Mouse (Mus musculus) midbrain, embryonic 14.5 days (tissue): ENCODE measurements around the gene Ergic1. TPM values are rescaled to one million over a fixed set of nuclear protein-coding genes. Genes with fewer than 3 reads are reported as not detected.
A peak's percentile ranks its signal among the peaks of the same experiment; 100 is the strongest.

Source experiments
- ATAC-seq: fragments of 200-750 bp; cut with Nextera tagmentation; 2 replicates; pipeline ENCODE4 v1.8.0; 2017; ENCODE audit warnings: moderate number of reproducible peaks, moderate library complexity; ENCODE audit not compliant: low FRiP score, low TSS enrichment
- DNase-seq: peaks from one replicate; pipeline ENCODE4 v3.0.0-alpha.2; 2015
- H3K27ac ChIP-seq: fragments of 300-500 bp; sonication (generic); replicated peaks from 2 replicates; pipeline ENCODE4 v1.5.1; 2014; ENCODE audit warnings: mild to moderate bottlenecking, low read depth, low read length, moderate library complexity
- H3K27me3 ChIP-seq: fragments of 300-500 bp; sonication (generic); 2 replicates; pipeline ENCODE4 v1.6.1; 2014; ENCODE audit warnings: low read length, control low read depth, mixed read lengths; ENCODE audit not compliant: control insufficient read depth, insufficient read depth
- H3K36me3 ChIP-seq: fragments of 300-500 bp; sonication (generic); 2 replicates; pipeline ENCODE4 v1.6.1; 2014; ENCODE audit warnings: low read length, control low read depth; ENCODE audit not compliant: control insufficient read depth, insufficient read depth
- H3K4me1 ChIP-seq: fragments of 300-500 bp; sonication (generic); 2 replicates; pipeline ENCODE4 v1.6.1; 2014; ENCODE audit warnings: mild to moderate bottlenecking, antibody characterized with exemption, low read length, control low read depth; ENCODE audit not compliant: control insufficient read depth, insufficient read depth
- H3K4me2 ChIP-seq: fragments of 300-500 bp; sonication (generic); 2 replicates; pipeline ENCODE4 v1.6.1; 2014; ENCODE audit warnings: mild to moderate bottlenecking, low read length, moderate library complexity
- H3K4me3 ChIP-seq: fragments of 300-500 bp; sonication (generic); replicated peaks from 2 replicates; pipeline ENCODE4 v1.5.1; 2014; ENCODE audit warnings: low read depth, low read length
- H3K9ac ChIP-seq: fragments of 300-500 bp; sonication (generic); replicated peaks from 2 replicates; pipeline ENCODE4 v1.6.1; 2014; ENCODE audit warnings: mild to moderate bottlenecking, low read length, moderate library complexity
- H3K9me3 ChIP-seq: fragments of 300-500 bp; sonication (generic); 2 replicates; pipeline ENCODE4 v1.6.1; 2016; ENCODE audit warnings: low read length, control low read depth, mixed read lengths; ENCODE audit not compliant: control insufficient read depth
- WGBS: fragments of 180-500 bp; shearing (Covaris S2); extraction: QIAGEN DNeasy Blood & Tissue Kit; methylation state at CpG from one replicate; pipeline ENCODE4 v1.1.7; 2014; 5-methylcytosine and 5-hydroxymethylcytosine counted together
- polyA plus RNA-seq: library from polyadenylated mRNA; unstranded; fragments of >200 nt; fragmentation: Nextera tagmentation; extraction: Ambion mirVana; gene quantifications from 2 replicates; pipeline ENCODE4 v1.2.1, GENCODE M21; 2014

Gene Ergic1
- polyA plus RNA-seq, 1 experiment from 2014 or later = 117 TPM

DNA sequence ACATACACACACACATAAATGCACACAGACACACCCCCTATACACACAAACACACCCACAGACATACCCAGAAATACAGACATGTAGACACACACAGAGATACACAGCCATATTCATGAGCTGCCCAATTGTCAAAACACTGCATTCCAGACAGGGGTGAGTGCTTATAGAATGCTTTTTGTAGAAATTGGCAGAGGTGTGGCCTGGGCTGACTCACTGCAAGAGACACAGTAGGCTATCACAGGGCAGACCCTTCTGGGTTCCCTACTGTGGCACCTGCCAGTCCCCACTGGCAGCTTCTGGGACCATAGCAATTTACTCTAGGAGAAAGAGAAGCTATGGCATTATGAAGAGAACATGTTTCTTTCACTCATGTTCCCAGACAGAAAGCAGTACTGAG, 37.0 kb upstream of the Ergic1 start:
- Histone ChIP-seq H3K4me2 (no peak overlapping the region), H3K27ac (no peak overlapping the region), H3K27me3 (no peaks in the 10 kb centered on the region), H3K36me3 (no peaks in the 10 kb centered on the region), H3K9ac (no peak overlapping the region), H3K9me3 (no peaks in the 10 kb centered on the region), H3K4me1 (no peaks in the 10 kb centered on the region), H3K4me3 (no peak overlapping the region)
- no peak for DNase-seq
- no peak for ATAC-seq

DNA sequence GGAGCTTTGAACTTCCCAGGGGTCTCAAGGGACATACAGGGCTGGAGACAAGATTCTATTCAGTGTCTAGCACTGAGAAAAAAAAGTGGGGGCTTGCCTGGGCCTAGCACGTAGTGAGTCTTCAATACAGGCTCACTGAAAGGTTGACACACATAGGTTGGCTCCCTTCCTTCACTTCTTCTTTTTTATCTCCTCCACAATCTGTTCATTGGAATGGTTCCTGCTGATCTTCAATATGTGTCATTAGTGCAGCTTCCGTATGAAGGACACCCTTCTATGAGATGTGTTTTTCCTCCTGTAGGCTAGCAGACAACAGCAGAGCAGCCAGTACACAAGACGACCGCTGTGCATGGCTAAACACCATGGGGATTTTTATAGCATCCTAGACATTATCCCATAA, 36.5 kb upstream of the Ergic1 start:
- H3K36me3 ChIP-seq = no peaks in the 10 kb centered on the region
- H3K27ac ChIP-seq = no peak overlapping the region
- no peak overlapping the region for H3K4me2 ChIP-seq
- WGBS = 85% methylated on average over 4 of the region's 4 CpGs
- no peaks in the 10 kb centered on the region for H3K4me1 ChIP-seq
- no peak overlapping the region for H3K9ac ChIP-seq
- H3K4me3 ChIP-seq = no peak overlapping the region
- H3K27me3 ChIP-seq = no peaks in the 10 kb centered on the region
- ATAC-seq (no peak), DNase-seq (no peak)
- H3K9me3 ChIP-seq = no peaks in the 10 kb centered on the region

DNA sequence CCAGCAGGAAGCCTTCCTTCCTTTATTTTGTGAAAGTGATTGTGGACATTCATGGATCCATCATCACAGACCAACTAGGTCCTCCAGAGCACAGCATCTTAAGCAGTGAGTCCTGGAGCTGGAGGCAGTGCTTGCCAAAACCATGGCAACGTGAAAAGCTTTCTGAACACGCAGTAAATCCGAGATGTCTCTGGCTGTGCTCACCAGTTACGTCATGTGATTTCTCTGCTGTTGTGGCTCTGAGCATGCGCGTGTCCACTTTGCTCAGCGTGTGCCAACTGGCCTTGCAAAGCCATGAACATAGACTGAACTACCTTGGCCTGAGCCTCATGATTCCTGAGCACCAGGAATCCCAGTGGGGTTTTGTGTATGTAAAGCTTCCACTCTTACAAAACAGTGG, 36.0 kb upstream of the Ergic1 start:
- Histone ChIP-seq H3K36me3 (no peaks in the 10 kb centered on the region), H3K4me1 (no peaks in the 10 kb centered on the region), H3K4me3 (no peak overlapping the region), H3K9me3 (no peaks in the 10 kb centered on the region), H3K9ac (no peak overlapping the region), H3K27me3 (no peaks in the 10 kb centered on the region), H3K4me2 (no peak overlapping the region), H3K27ac (no peak overlapping the region)
- ATAC-seq = no peak
- WGBS = 66% methylated on average over 7 of the region's 7 CpGs
- peak; percentile 44 for DNase-seq

DNA sequence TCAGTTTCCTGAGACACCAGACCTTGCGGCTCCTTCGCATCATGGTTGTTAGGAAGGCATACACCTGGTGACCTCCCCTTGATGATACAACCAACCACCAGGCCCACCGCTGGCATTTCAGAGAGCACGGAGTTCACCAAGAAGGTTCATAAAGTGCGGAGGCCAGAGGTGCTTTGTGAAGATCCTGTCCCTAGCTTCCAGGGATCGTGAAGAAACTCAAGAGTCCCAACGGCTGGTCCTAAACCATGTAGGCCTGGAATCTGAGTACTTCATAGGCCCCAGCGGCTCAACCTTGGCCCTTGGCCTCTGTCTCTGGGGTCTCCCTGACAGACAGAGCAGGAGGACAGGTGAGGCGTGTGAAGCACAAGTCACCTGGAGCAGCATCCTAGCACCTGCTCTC, 34.0 kb upstream of the Ergic1 start:
- Histone ChIP-seq H3K27ac (no peak overlapping the region), H3K9me3 (no peaks in the 10 kb centered on the region), H3K4me3 (no peak overlapping the region), H3K4me2 (no peak overlapping the region), H3K27me3 (no peaks in the 10 kb centered on the region), H3K9ac (no peak overlapping the region), H3K4me1 (no peaks in the 10 kb centered on the region), H3K36me3 (no peaks in the 10 kb centered on the region)
- ATAC-seq = no peak
- WGBS = 98% methylated on average over 9 of the region's 9 CpGs
- DNase-seq = no peak

DNA sequence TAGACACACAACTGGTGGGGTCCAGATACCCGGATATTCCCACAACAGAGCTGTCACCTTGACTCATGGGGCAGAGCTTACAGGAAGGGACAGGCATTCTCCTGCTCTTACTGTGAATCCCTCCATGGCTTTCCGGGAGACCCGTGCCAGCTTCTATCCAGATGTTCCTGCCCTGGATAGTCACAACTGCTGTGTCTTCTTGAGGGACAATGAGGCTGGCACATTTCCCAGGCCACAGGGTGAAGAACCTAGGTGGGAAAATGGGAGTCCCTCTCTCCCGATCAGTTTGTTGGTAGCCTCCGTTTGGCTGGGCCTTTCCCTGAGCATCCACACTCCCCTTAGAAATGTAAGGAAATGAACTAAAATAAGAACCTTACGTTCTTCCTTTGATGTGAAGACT, 32.5 kb upstream of the Ergic1 start:
- no peak overlapping the region for H3K9ac ChIP-seq
- no peak for ATAC-seq

DNA sequence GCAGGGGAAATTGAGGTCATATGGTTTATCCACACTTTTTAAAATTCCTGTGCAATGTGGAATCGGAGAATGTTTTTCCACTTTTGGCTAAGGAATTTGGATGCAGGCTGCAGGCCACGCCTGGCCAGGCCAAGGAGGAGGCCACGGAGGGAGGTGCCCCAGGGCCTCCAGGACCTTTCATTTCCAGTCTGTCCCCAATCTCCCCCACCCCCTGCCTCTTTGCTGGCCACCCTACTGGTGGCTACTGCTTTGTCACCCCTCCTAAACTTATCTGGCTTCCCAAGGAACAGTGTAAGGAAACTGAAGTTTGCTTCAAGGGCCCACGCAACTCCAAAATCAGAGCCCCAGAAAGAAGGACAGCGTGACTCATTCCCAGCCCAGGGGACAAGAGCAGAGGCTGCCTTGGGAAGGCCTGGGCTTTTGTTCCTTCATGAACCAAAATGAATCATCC, 31.5 kb upstream of the Ergic1 start:
- no peaks in the 10 kb centered on the region for H3K9me3 ChIP-seq
- H3K27me3 ChIP-seq = no peaks in the 10 kb centered on the region
- no peaks in the 10 kb centered on the region for H3K36me3 ChIP-seq
- H3K4me2 ChIP-seq = no peak overlapping the region
- H3K9ac ChIP-seq = no peak overlapping the region
- DNase-seq (no peak), ATAC-seq (no peak)
- 84% methylated on average over 5 of the region's 5 CpGs for WGBS
- no peak overlapping the region for H3K4me3 ChIP-seq
- H3K4me1 ChIP-seq = no peaks in the 10 kb centered on the region
- H3K27ac ChIP-seq = no peak overlapping the region

More for the DNA sequence above, 32.5 kb upstream of the Ergic1 start:
- no peak for DNase-seq
- 85% methylated on average over 6 of the region's 6 CpGs for WGBS
- H3K36me3 ChIP-seq = no peaks in the 10 kb centered on the region
- no peaks in the 10 kb centered on the region for H3K4me1 ChIP-seq
- H3K27me3 ChIP-seq = no peaks in the 10 kb centered on the region
- no peak overlapping the region for H3K4me2 ChIP-seq
- no peak overlapping the region for H3K4me3 ChIP-seq
- H3K9me3 ChIP-seq = no peaks in the 10 kb centered on the region
- H3K27ac ChIP-seq = no peak overlapping the region

DNA sequence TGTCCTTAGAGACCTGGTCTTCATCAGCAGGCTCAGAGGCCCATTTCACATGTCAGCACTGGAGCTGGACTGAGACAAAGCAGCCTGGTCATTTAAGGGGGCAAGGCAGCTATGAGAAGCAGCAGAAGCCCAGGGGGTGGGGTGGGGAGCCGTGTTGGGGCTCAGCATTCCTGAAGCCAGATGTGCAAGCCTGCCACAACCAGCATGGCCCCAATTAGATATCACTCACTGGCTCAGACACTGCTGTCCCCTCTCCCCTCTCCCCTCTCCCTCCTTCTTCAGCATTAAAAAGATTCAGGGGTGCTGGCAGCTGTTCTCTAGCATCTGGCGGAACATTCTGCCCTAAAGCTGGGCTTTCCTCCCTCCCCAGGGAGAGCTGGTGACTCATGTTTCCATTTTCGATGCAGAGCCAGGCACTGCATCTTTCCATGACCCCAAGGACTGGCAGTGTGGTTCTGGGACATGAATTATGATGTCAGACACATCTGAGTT, 30.7 kb upstream of the Ergic1 start:
- ATAC-seq (no peak), DNase-seq (no peak)
- Histone ChIP-seq H3K4me2 (no peak overlapping the region), H3K9me3 (no peaks in the 10 kb centered on the region), H3K4me3 (no peak overlapping the region), H3K9ac (no peak overlapping the region), H3K27me3 (no peaks in the 10 kb centered on the region), H3K4me1 (no peaks in the 10 kb centered on the region), H3K36me3 (no peaks in the 10 kb centered on the region), H3K27ac (no peak overlapping the region)
- 52% methylated on average over 3 of the region's 3 CpGs for WGBS

DNA sequence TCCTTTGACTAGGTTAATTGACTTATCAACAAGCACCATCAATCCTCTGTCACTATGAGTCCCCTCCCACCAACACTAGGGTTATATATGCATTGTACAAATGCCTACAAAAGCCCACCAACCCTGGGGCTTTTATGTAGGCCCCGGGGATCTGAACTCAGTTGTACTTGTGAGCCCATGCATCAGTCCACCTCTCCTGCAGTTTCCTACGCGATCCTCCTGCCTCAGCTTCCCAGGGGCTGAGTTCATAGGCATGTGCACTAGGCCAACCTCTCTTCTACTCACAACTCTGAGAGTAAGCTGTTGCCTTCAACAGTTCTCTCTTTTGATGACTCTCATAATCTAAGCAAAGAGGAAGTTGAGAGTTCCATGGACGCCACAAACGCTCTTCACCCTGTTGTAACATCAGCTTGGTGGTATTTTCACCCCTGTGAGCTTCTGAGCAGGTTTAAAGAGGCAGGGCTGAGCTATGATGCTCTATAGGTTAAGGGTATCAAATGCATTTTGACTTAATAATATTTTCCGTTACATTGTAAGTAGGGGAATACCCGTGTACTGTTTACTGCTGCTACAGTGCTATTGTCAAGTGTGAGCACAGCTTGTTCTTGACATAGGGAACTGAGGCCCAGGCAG, 29.8 kb upstream of the Ergic1 start:
- no peaks in the 10 kb centered on the region for H3K27me3 ChIP-seq
- no peaks in the 10 kb centered on the region for H3K4me1 ChIP-seq
- ATAC-seq (no peak), DNase-seq (no peak)
- no peaks in the 10 kb centered on the region for H3K36me3 ChIP-seq
- WGBS = 88% methylated on average over 7 of the region's 7 CpGs
- H3K4me3 ChIP-seq = no peak overlapping the region
- H3K9me3 ChIP-seq = no peaks in the 10 kb centered on the region
- H3K4me2 ChIP-seq = no peak overlapping the region
- no peak overlapping the region for H3K9ac ChIP-seq
- H3K27ac ChIP-seq = no peak overlapping the region

DNA sequence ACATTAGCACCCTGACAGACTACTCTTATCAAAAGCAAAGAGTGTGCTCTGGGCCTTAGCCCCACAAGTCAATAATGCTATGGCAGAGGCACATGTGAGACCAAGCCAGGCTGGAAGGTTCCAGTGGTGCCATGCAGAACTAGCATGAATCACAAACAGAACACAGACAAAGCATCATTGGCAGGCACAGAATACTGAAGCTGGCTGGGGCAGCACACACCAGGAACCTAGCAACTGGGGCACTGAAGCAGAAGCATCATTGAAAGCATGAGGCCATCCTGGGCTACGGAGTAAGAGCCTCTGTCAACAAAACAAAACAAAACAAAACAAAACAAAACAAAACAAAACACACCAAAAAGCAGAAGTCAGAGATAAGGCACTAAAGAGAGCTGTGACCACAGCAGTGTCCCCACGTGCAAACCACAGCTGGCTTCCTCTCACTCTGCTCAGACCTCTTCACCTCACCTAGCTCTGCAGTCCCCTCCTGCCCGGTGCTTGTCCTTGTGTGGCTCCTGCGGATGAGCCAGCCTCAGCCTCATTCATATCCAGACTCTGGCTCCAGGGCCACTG, 28.7 kb upstream of the Ergic1 start:
- ATAC-seq = no peak
- WGBS = 78% methylated on average over 4 of the region's 4 CpGs

More for the DNA sequence above, 28.7 kb upstream of the Ergic1 start:
- H3K36me3 ChIP-seq = no peaks in the 10 kb centered on the region
- no peak for DNase-seq
- no peak overlapping the region for H3K4me3 ChIP-seq
- H3K27ac ChIP-seq = no peak overlapping the region
- no peaks in the 10 kb centered on the region for H3K9me3 ChIP-seq
- no peaks in the 10 kb centered on the region for H3K27me3 ChIP-seq
- H3K4me2 ChIP-seq = no peak overlapping the region
- no peak overlapping the region for H3K9ac ChIP-seq
- no peaks in the 10 kb centered on the region for H3K4me1 ChIP-seq
